Mouse (Mus musculus) stomach, embryonic 15.5 days (tissue): ENCODE results near the gene Fars2. TPM values are rescaled to one million over a fixed set of nuclear protein-coding genes. Genes with fewer than 3 reads are reported as not detected.

Experiments
- ATAC-seq: fragments of 200-750 bp; cut with Nextera tagmentation; 2 replicates; pipeline ENCODE4 v1.8.0; 2017; ENCODE audit warnings: low read depth, moderate number of reproducible peaks, moderate TSS enrichment; ENCODE audit not compliant: insufficient read depth, low FRiP score
- H3K27ac ChIP-seq: fragments of 300-500 bp; sonication (generic); 2 replicates; pipeline ENCODE4 v1.5.1; 2015; ENCODE audit warnings: mild to moderate bottlenecking, inconsistent platforms
- H3K27me3 ChIP-seq: fragments of 300-500 bp; sonication (generic); replicated peaks from 2 replicates; pipeline ENCODE4 v1.6.1; 2015; ENCODE audit warnings: inconsistent platforms
- H3K36me3 ChIP-seq: fragments of 300-500 bp; sonication (generic); 2 replicates; pipeline ENCODE4 v1.6.1; 2015; ENCODE audit warnings: inconsistent platforms
- H3K4me1 ChIP-seq: fragments of 300-500 bp; sonication (generic); 2 replicates; pipeline ENCODE4 v1.6.1; 2015; ENCODE audit warnings: inconsistent platforms
- H3K4me2 ChIP-seq: fragments of 300-500 bp; sonication (generic); 2 replicates; pipeline ENCODE4 v1.6.1; 2015; ENCODE audit warnings: mild to moderate bottlenecking, inconsistent platforms
- H3K4me3 ChIP-seq: fragments of 300-500 bp; sonication (generic); replicated peaks from 2 replicates; pipeline ENCODE4 v1.5.1; 2015; ENCODE audit warnings: inconsistent platforms
- H3K9ac ChIP-seq: fragments of 300-500 bp; sonication (generic); 2 replicates; pipeline ENCODE4 v1.6.1; 2015; ENCODE audit warnings: inconsistent platforms
- H3K9me3 ChIP-seq: fragments of 300-500 bp; sonication (generic); 2 replicates; pipeline ENCODE4 v1.6.1; 2016; ENCODE audit warnings: inconsistent platforms
- WGBS: fragments of 180-500 bp; shearing (Covaris S2); methylation state at CpG from one replicate; pipeline ENCODE4 v1.1.7; 2015; 5-methylcytosine and 5-hydroxymethylcytosine counted together
- polyA plus RNA-seq: library from polyadenylated mRNA; unstranded; fragments of >200 nt; fragmentation: Nextera tagmentation; extraction: Ambion mirVana; gene quantifications from 2 replicates; pipeline ENCODE4 v1.2.1, GENCODE M21; 2015

Fars2 gene
- polyA plus RNA-seq, 1 experiment from 2014 or later = 39.5 TPM

DNA sequence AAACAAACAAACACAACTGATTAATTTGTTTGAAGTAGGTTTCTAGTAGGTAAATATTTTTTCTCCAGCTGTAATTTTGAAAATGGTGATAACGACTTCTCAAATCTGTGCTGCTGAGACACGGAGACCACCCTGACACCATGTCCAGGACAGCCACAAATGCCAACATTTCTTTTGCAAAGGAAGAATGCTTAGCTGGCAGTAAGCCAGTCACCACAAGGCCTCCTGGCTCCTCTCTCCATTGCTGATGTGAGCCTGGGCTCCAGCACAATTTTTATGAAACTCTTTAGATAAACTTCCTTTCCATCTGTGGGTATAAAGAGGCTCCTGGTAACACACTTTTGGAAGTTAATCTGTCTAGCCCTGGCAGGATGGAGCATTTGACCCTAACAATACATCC is 632.8 kb downstream of the Fars2 start:
- Histone ChIP-seq H3K9ac (no peak overlapping the region), H3K4me1 (no peaks in the 10 kb centered on the region), H3K4me3 (no peak overlapping the region), H3K4me2 (no peak overlapping the region), H3K27me3 (no peaks in the 10 kb centered on the region), H3K36me3 (no peaks in the 10 kb centered on the region), H3K9me3 (no peaks in the 10 kb centered on the region), H3K27ac (no peak overlapping the region)
- WGBS = 28% methylated on average over 2 of the region's 2 CpGs
- ATAC-seq = no peak

DNA sequence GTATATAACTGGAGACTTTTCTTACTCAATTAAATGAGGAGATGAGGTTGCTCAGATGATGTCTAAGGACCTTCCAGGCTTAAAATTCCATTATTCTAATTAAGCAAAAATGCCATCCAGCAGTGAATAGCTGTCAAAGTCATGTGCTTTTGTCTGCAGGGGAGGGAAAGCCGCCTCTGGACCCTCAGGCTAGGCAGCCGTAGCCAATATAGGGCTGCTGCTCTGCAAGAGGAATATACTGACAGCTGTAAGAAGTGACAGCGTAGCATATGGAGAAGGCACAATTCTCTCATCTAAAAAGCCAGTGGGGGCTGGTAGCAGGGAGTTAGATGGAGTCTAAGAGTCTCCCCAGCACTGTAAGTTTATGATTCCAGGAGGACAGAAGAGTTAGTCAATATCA is 634.6 kb downstream of the Fars2 start:
- Histone ChIP-seq H3K36me3 (no peaks in the 10 kb centered on the region), H3K9ac (no peak overlapping the region), H3K9me3 (no peaks in the 10 kb centered on the region), H3K27me3 (no peaks in the 10 kb centered on the region), H3K4me1 (no peaks in the 10 kb centered on the region), H3K27ac (no peak overlapping the region), H3K4me3 (no peak overlapping the region), H3K4me2 (no peak overlapping the region)
- no peak for ATAC-seq
- 83% methylated on average over 3 of the region's 3 CpGs for WGBS

DNA sequence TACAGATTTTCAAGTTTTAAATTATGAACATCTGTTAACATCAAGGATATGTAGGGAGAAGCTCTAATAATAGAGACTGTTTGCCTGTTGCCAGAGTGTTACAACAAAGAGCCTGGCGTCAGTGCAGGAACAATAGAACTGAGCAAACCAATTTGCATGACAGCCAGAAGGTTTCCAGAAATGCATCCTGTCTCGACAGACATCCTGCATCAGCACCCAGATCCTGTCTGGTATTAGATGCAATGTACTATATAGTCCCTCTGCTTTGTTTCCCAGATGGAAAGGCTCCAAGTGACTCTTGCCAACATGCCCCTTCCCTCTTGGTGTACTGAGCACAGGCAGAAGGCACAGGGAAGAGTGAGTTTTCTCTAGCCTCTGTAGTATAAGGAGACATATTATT is 649.6 kb downstream of the Fars2 start:
- H3K27me3 ChIP-seq = no peaks in the 10 kb centered on the region
- WGBS = 53% methylated on average over 2 of the region's 2 CpGs
- H3K36me3 ChIP-seq = no peaks in the 10 kb centered on the region
- no peak overlapping the region for H3K4me3 ChIP-seq
- no peak for ATAC-seq
- H3K4me1 ChIP-seq = no peaks in the 10 kb centered on the region
- no peak overlapping the region for H3K9ac ChIP-seq
- no peaks in the 10 kb centered on the region for H3K9me3 ChIP-seq
- no peak overlapping the region for H3K4me2 ChIP-seq
- no peak overlapping the region for H3K27ac ChIP-seq

Other genes starting within 250 kb of the Fars2 start
- 16.8 and 18.9 TPM in 2 replicates for gene Rpp40, start 211.1 kb upstream of the Fars2 start, polyA plus RNA-seq
- gene Ppp1r3g, start 158.6 kb upstream of the Fars2 start, polyA plus RNA-seq = 0.49 and 0.62 TPM in 2 replicates
- gene Lyrm4, start 114 bp downstream of the Fars2 start, polyA plus RNA-seq = 24.5 and 25.2 TPM in 2 replicates